Mouse (Mus musculus) lung, embryonic 14.5 days (tissue): ENCODE results near the gene Krt80. TPM values are rescaled to one million over a fixed set of nuclear protein-coding genes. Genes with fewer than 3 reads are reported as not detected.

Experiments used
- ATAC-seq: fragments of 200-750 bp; cut with Nextera tagmentation; 2 replicates; pipeline ENCODE4 v1.8.0; 2017; ENCODE audit warnings: mild to moderate bottlenecking, moderate TSS enrichment, moderate library complexity; ENCODE audit not compliant: insufficient read depth
- DNase-seq: peaks from one replicate; pipeline ENCODE4 v3.0.0-alpha.2; 2015
- H3K27ac ChIP-seq: fragments of 300-500 bp; sonication (generic); 2 replicates; pipeline ENCODE4 v1.5.1; 2014; ENCODE audit warnings: low read depth, mild to moderate bottlenecking, moderate library complexity
- H3K27me3 ChIP-seq: fragments of 300-500 bp; sonication (generic); 2 replicates; pipeline ENCODE4 v1.6.1; 2014; ENCODE audit warnings: low read length, control low read depth; ENCODE audit not compliant: insufficient read depth
- H3K36me3 ChIP-seq: fragments of 300-500 bp; sonication (generic); 2 replicates; pipeline ENCODE4 v1.6.1; 2014; ENCODE audit warnings: control low read depth; ENCODE audit not compliant: insufficient read depth
- H3K4me1 ChIP-seq: fragments of 300-500 bp; sonication (generic); 2 replicates; pipeline ENCODE4 v1.6.1; 2014; ENCODE audit warnings: antibody characterized with exemption, control low read depth; ENCODE audit not compliant: insufficient read depth
- H3K4me2 ChIP-seq: fragments of 300-500 bp; sonication (generic); 2 replicates; pipeline ENCODE4 v1.6.1; 2014; ENCODE audit warnings: mild to moderate bottlenecking
- H3K4me3 ChIP-seq: fragments of 300-500 bp; sonication (generic); 2 replicates; pipeline ENCODE4 v1.5.1; 2014; ENCODE audit warnings: low read depth, low read length
- H3K9ac ChIP-seq: fragments of 300-500 bp; sonication (generic); 2 replicates; pipeline ENCODE4 v1.6.1; 2014
- H3K9me3 ChIP-seq: fragments of 300-500 bp; sonication (generic); 2 replicates; pipeline ENCODE4 v1.6.1; 2016; ENCODE audit warnings: low read depth, low read length, control low read depth
- CTCF ChIP-seq: IDR thresholded peaks from 2 replicates; pipeline ENCODE4 v1.5.1; 2016; ENCODE audit warnings: antibody characterized with exemption, low read depth
- WGBS: fragments of 180-500 bp; shearing (Covaris S2); extraction: QIAGEN DNeasy Blood & Tissue Kit; methylation state at CpG from one replicate; pipeline ENCODE4 v1.1.7; 2014; 5-methylcytosine and 5-hydroxymethylcytosine counted together
- polyA plus RNA-seq: library from polyadenylated mRNA; unstranded; fragments of >200 nt; fragmentation: Nextera tagmentation; extraction: Ambion mirVana; gene quantifications from 2 replicates; pipeline ENCODE4 v1.2.1, GENCODE M21; 2014

Krt80 gene
- polyA plus RNA-seq = 1.5 and 2.2 TPM in 2 replicates

DNA sequence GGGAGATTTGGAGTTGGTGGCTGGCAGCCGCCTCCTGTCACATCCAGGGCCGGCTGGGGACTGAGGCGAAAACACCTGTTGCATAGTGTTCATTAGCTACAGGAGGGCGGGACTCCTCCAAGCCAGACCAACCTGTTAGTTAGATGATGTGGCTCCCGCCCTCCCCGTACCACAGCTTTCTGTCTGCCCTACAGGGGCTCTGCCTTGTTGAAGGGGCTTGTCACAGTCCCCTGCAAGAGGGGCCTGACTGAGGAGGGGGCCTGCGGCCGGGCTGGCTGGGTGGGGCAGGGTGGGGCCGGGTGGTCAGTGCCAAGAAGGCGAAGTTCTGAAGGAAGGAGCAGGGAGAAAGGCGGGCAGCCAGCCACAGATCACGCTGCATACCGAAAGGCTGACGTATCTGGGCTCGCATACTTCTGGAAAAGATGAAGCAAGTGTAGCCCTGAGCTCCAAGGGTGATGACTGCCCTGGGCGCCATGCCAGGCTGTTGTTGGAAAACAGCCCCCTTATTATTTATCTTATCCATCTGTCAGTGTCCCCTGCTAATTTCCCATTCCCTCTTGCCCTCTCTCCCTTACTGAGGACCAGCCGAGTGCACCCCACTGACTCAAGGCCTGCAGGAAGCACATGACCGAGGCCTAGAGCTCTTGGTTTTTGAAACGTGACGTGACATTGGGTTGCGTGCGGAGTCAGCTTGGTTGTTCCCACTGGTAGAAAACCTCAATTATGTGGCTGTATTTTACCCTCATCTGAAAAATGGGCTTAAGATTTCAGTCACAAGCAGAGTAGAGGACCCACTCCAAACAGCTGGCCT, at the start of gene Krt80:
TSS of gene Krt80 (minus strand) at position 62 of the 811 bp plus-strand sequence.
- Histone ChIP-seq H3K27me3 (no peaks in the 10 kb centered on the region), H3K36me3 (no peaks in the 10 kb centered on the region), H3K9me3 (no peaks in the 10 kb centered on the region), H3K27ac (peak within 1 kb of the TSS; percentile 91), H3K4me2 (peak within 1 kb of the TSS; percentile 33; the same call in 1 of the 2 replicates), H3K4me1 (peaks cover 28% of the 10 kb centered on the region), H3K4me3 (no peak within 1 kb of the TSS), H3K9ac (0 out of 2 replicates have a peak within 1 kb of the TSS, but pooled peaks have one; percentile 34)
- 31% methylated on average over 22 of the region's 22 CpGs for WGBS
- peak; percentile 95 for DNase-seq
- TF ChIP-seq CTCF = no peak
- peak; percentile 88 for ATAC-seq

DNA sequence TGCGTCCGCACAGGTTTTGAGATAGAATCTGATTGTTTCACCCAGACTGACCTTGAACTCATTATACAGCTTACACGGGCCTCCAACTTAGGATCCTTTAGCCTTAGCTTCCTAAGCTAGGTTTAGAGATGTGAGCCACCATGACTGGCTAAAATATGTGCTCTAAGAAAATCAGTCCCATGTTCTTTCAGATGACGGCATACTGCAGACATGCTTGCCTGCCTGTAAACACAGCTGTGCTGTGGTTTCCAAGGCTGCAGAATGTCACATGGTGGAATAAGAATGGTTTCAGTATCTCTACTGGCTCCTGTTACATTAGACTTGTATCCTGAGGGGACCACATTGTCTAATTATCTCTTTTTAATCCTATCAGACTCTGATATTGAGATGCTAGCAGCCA, 49.0 kb upstream of the Krt80 start:
- Histone ChIP-seq H3K27ac (no peak overlapping the region), H3K9ac (no peak overlapping the region), H3K4me1 (peaks cover 7% of the 10 kb centered on the region; the same call in 1 of the 2 replicates), H3K36me3 (peaks cover 18% of the 10 kb centered on the region), H3K4me2 (no peak overlapping the region), H3K9me3 (no peaks in the 10 kb centered on the region), H3K27me3 (peaks cover 5% of the 10 kb centered on the region; the same call in 1 of the 2 replicates), H3K4me3 (no peak overlapping the region)
- no peak for TF ChIP-seq CTCF
- no peak for ATAC-seq
- no peak for DNase-seq
- 70% methylated on average over 4 of the region's 4 CpGs for WGBS

DNA sequence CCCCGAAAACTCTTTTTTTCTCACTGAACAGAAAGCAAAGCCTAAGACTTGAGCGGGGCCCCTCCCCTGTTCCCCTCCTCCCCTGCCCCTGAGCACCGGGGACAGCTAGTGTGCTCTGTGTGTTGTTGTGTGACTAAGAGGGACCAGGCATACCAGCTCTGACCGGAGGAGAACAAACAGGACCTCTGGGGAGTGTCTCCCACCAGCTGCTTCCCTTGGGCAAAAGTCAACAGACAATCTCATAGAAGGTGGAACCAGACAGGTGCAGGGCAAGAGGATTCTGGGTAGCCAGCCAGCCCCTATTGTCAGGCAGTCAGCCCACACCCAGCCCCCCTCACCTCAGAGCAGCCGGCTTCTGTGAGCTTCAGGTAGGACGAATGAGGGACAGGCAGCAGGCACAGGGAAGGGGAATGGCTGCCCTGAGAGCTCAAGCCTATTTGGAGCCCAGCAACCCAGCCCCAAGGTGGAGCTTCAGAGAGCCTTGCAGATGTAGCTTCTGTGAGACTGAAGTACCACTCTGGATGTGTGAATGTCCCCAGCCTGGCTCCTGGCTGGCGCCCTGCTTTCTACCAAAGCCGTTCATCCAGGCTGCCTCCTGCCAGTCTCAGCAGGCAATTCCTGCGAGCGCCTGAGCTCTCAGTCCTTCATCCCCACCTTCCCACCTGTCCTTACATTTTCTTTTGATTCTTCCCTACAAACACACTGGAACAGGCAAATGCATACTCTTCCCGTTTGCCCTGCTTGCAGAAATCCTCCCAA, 45.0 kb upstream of the Krt80 start:
- 31% methylated on average over 11 of the region's 11 CpGs for WGBS
- TF ChIP-seq CTCF = no peak

DNA sequence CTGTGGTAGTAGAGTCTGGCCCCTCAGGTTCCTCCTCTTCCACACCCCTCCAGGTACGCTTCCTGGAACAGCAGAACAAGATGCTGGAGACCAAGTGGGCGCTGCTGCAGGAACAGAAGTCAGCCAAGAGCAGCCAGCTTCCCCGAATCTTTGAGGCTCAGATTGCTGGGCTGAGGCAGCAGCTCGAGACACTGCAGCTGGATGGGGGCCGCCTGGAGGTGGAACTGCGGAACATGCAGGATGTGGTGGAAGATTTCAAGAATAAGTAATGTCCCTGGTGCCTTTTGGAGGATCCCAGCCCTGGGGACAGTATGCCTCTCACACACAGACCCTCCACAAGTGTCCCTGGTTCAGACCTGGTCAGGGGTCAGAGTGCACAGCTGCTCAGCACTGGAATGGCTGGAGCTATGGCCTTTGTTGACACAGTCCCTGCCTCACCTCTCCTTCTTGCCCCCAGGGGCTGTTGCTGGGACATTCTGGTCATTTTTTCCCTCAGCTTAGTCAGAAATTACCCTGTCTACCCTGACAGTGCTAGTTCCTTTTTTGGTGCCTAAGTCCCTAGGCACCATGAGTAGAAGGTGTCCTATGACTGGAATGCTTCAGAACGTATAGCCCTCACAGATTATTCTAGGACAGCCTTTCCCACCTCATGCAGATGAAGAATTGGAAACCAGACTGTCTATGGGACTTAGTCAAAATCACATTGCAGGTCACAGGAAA, 44.1 kb upstream of the Krt80 start:
- Histone ChIP-seq H3K9ac (no peak overlapping the region), H3K4me2 (peak overlapping the region; percentile 58), H3K4me1 (peaks cover 7% of the 10 kb centered on the region; the same call in 1 of the 2 replicates), H3K27me3 (peaks cover 8% of the 10 kb centered on the region; the same call in 1 of the 2 replicates), H3K36me3 (no peaks in the 10 kb centered on the region), H3K9me3 (no peaks in the 10 kb centered on the region), H3K27ac (peak overlapping the region; percentile 85), H3K4me3 (peak overlapping the region; percentile 40)
- ATAC-seq (no peak), DNase-seq (peak; percentile 44)
- WGBS = 20% methylated on average over 7 of the region's 7 CpGs
- TF ChIP-seq CTCF = peak; percentile 49

More for the DNA sequence above, 45.0 kb upstream of the Krt80 start:
- Histone ChIP-seq H3K4me1 (peaks cover 7% of the 10 kb centered on the region; the same call in 1 of the 2 replicates), H3K4me2 (peak overlapping the region; percentile 58), H3K4me3 (no peak overlapping the region), H3K9me3 (no peaks in the 10 kb centered on the region), H3K27me3 (peaks cover 8% of the 10 kb centered on the region; the same call in 1 of the 2 replicates), H3K9ac (no peak overlapping the region), H3K27ac (peak overlapping the region; percentile 63; the same call in 1 of the 2 replicates), H3K36me3 (peaks cover 4% of the 10 kb centered on the region; the same call in 1 of the 2 replicates)
- no peak for DNase-seq
- no peak for ATAC-seq

DNA sequence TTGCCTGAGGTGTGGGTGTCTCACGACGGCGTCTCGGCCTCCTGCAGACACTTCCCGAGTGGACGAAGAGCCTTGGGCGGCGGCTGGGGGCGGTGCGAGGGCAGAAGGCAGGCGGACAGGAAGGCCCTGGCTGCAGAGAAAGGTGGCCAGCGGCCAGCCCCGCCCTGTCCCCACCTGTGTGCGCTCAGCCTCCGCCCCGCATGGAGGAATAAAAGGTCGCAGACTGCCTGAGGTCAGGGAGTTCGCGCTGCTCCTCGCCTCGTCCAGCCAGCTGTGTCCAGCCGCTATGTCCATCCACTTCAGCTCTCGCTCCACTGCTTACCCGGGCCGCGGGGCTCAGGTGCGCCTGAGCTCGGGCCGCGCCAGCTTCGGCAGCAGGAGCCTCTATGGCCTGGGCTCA, 42.2 kb upstream of the Krt80 start:
- H3K9ac ChIP-seq = peak overlapping the region; percentile 53
- H3K27me3 ChIP-seq = peaks cover 8% of the 10 kb centered on the region; the same call in 1 of the 2 replicates
- no peaks in the 10 kb centered on the region for H3K9me3 ChIP-seq
- H3K4me2 ChIP-seq = peak overlapping the region; percentile 58
- H3K36me3 ChIP-seq = no peaks in the 10 kb centered on the region
- H3K4me1 ChIP-seq = peaks cover 7% of the 10 kb centered on the region; the same call in 1 of the 2 replicates
- 14% methylated on average over 31 of the region's 31 CpGs for WGBS
- H3K27ac ChIP-seq = peak overlapping the region; percentile 85
- peak overlapping the region; percentile 40 for H3K4me3 ChIP-seq
- DNase-seq (no peak), ATAC-seq (0 out of 2 replicates have a peak, but pooled peaks have one; percentile 30)
- no peak for TF ChIP-seq CTCF

DNA sequence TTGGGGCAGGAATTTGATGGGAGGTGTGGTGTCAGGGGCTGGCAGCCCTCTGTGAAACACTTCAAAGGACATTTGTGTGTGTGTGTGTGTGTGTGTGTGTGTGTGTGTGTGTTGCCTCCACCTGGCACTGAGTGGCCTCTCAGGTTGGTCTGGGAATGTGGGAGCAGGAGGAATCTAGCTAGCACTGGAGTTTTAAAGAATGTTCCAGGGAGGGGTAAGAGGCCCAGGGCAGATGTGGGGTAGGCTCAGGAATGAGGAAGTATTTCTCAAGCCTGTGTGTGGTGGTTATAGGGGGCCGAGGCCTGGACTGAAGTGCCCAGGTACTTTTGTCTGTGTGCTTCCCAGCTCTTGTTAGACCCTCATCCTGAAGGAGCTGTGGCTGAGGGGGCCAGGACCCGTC, 40.8 kb upstream of the Krt80 start, which contains the start of gene Krt7:
TSS of gene Krt7 (plus strand) at position 269 of the 400 bp plus-strand sequence.
- no peak for TF ChIP-seq CTCF
- peak within 1 kb of the TSS; percentile 53 for H3K9ac ChIP-seq
- H3K27ac ChIP-seq = peak within 1 kb of the TSS; percentile 85
- H3K4me3 ChIP-seq = peak within 1 kb of the TSS; percentile 40
- H3K27me3 ChIP-seq = peaks cover 8% of the 10 kb centered on the region; the same call in 1 of the 2 replicates
- H3K4me1 ChIP-seq = peaks cover 7% of the 10 kb centered on the region; the same call in 1 of the 2 replicates
- H3K36me3 ChIP-seq = no peaks in the 10 kb centered on the region
- peak within 1 kb of the TSS; percentile 58 for H3K4me2 ChIP-seq
- H3K9me3 ChIP-seq = no peaks in the 10 kb centered on the region
- WGBS = 13% methylated on average over 2 of the region's 2 CpGs
- peak; percentile 59 for DNase-seq
- peak; percentile 86 for ATAC-seq
